Mouse (Mus musculus) thymus, adult 2 months (tissue): ENCODE results near the gene Mical2. TPM values are rescaled to one million over a fixed set of nuclear protein-coding genes. Genes with fewer than 3 reads are reported as not detected.

ENCODE experiments used
- DNase-seq: peaks from one replicate; pipeline ENCODE4 v3.0.0; 2021
- H3K27ac ChIP-seq: fragments of 200-500 bp; 2 replicates; pipeline ENCODE4 v1.5.1; 2012; ENCODE audit warnings: low read length, control low read depth; ENCODE audit not compliant: control insufficient read depth, insufficient read depth
- H3K27me3 ChIP-seq: fragments of 200-500 bp; 2 replicates; pipeline ENCODE4 v1.6.1; 2012; ENCODE audit warnings: mild to moderate bottlenecking, low read length, moderate library complexity, mixed read lengths; ENCODE audit not compliant: control insufficient read depth, insufficient read depth
- H3K36me3 ChIP-seq: fragments of 200-500 bp; 2 replicates; pipeline ENCODE4 v1.6.1; 2012; ENCODE audit warnings: mild to moderate bottlenecking, low read length, moderate library complexity; ENCODE audit not compliant: control insufficient read depth, insufficient read depth
- H3K4me1 ChIP-seq: fragments of 200-500 bp; replicated peaks from 2 replicates; pipeline ENCODE4 v1.6.1; 2012; ENCODE audit warnings: low read length; ENCODE audit not compliant: control insufficient read depth, insufficient read depth
- H3K4me3 ChIP-seq: fragments of 200-500 bp; 2 replicates; pipeline ENCODE4 v1.5.1; 2012; ENCODE audit warnings: mild to moderate bottlenecking, low read length, control low read depth, moderate library complexity; ENCODE audit not compliant: control insufficient read depth, insufficient read depth
- CTCF ChIP-seq: fragments of 200-500 bp; IDR thresholded peaks from 2 replicates; pipeline ENCODE4 v1.5.1; 2012; ENCODE audit warnings: mild to moderate bottlenecking, control low read depth, low read length, moderate library complexity, borderline replicate concordance; ENCODE audit not compliant: control insufficient read depth, poor library complexity, insufficient read depth; ENCODE audit errors: extremely low read depth
- POLR2A ChIP-seq: fragments of 200-500 bp; IDR thresholded peaks from 2 replicates; pipeline ENCODE4 v1.6.1; 2012; ENCODE audit warnings: mild to moderate bottlenecking, low read length, control low read depth, moderate library complexity; ENCODE audit not compliant: control insufficient read depth, poor library complexity, insufficient read depth; ENCODE audit errors: extremely low read depth
- WGBS: fragments of 180-500 bp; shearing (Covaris S2); methylation state at CpG from one replicate; pipeline ENCODE4 v1.1.7; 2018; 5-methylcytosine and 5-hydroxymethylcytosine counted together
- polyA plus RNA-seq: library from polyadenylated mRNA; depleted of rRNA; stranded (reverse); fragments of >200 nt; gene quantifications from 2 replicates; pipeline ENCODE4 v1.2.3, GENCODE M21; 2012

Mical2 gene
- polyA plus RNA-seq, 1 experiment, result 3.5 TPM

- WGBS, result 96% methylated on average over 11 of the region's 11 CpGs
- no peak for TF ChIP-seq POLR2A
- no peak for TF ChIP-seq CTCF
- no peak overlapping the region for H3K27ac ChIP-seq
- no peaks in the 10 kb centered on the region for H3K36me3 ChIP-seq
- H3K4me3 ChIP-seq, result no peak overlapping the region
- no peak for DNase-seq
- no peaks in the 10 kb centered on the region for H3K27me3 ChIP-seq
- no peaks in the 10 kb centered on the region for H3K4me1 ChIP-seq
Observed at GRCm38 (mm10) chr7:112309289-112310016, 83.8 kb downstream of the Mical2 start.

DNA sequence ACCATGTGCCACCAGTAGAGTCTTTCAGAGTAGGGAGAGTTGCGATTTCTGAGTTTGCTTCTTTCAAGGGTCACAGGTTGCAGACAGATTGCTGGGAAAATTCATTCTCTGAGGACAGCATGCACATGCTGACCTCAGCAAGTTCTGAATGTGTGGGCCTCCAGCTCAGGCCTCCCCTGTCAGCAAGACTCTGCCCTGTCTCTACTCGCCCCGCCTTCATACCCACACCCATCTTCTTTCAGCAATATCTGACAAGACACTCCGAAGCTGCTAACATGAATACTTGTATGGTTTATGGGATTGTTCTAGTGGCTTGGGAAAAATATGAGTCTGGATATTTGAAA, 84.3 kb downstream of the Mical2 start:
- H3K27ac ChIP-seq, result no peak overlapping the region
- H3K4me1 ChIP-seq, result no peaks in the 10 kb centered on the region
- no peak overlapping the region for H3K4me3 ChIP-seq
- 95% methylated on average over 4 of the region's 4 CpGs for WGBS
- H3K36me3 ChIP-seq, result no peaks in the 10 kb centered on the region
- TF ChIP-seq CTCF, result no peak
- no peak for TF ChIP-seq POLR2A
- no peaks in the 10 kb centered on the region for H3K27me3 ChIP-seq
- no peak for DNase-seq

- Histone ChIP-seq H3K4me1 (peaks cover 18% of the 10 kb centered on the region), H3K27ac (no peak overlapping the region), H3K36me3 (no peaks in the 10 kb centered on the region), H3K27me3 (no peaks in the 10 kb centered on the region), H3K4me3 (no peak overlapping the region)
- WGBS, result 97% methylated on average over 5 of the region's 5 CpGs
- TF ChIP-seq POLR2A (no peak), CTCF (no peak)
- DNase-seq, result no peak
Observed at GRCm38 (mm10) chr7:112313211-112313610, 87.6 kb downstream of the Mical2 start.

- Histone ChIP-seq H3K27me3 (no peaks in the 10 kb centered on the region), H3K4me1 (peaks cover 20% of the 10 kb centered on the region), H3K4me3 (no peak overlapping the region), H3K27ac (no peak overlapping the region), H3K36me3 (no peaks in the 10 kb centered on the region)
- TF ChIP-seq POLR2A, result no peak
- TF ChIP-seq CTCF, result no peak
- DNase-seq, result no peak
- 75% methylated on average over 5 of the region's 5 CpGs for WGBS
Observed at GRCm38 (mm10) chr7:112313670-112314069, 88.0 kb downstream of the Mical2 start.

GRCm38 (mm10) chr7:112316239-112316638, 90.6 kb downstream of the Mical2 start:
- 40% methylated on average over 1 of the region's 1 CpGs for WGBS
- H3K36me3 ChIP-seq, result no peaks in the 10 kb centered on the region
- no peaks in the 10 kb centered on the region for H3K27me3 ChIP-seq
- no peak for TF ChIP-seq CTCF
- TF ChIP-seq POLR2A, result no peak
- H3K4me3 ChIP-seq, result no peak overlapping the region
- peak overlapping the region; percentile 49 for H3K27ac ChIP-seq
- peaks cover 21% of the 10 kb centered on the region for H3K4me1 ChIP-seq
- DNase-seq, result peak; percentile 66

DNA sequence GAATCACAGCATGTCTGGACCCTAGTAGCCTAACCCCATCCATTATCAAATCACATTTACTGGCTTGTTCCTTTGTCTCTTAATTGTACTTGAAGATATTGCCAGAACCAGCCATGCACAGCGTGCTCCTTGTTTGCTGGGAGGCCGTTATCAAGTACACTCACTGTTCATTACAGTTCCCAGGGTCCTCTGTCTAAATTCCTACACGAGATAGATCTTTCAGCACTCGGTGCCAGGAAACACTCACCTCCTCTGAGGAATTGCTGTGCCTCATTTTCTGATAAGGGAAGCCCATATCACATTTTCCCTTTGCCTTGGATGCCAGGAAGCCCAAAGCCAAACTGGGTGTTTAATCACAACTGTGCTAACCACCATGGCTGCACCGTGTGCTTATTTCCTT, 91.8 kb downstream of the Mical2 start:
- TF ChIP-seq CTCF (no peak), POLR2A (no peak)

GRCm38 (mm10) chr7:112318306-112318705, 92.7 kb downstream of the Mical2 start:
- no peak for DNase-seq
- Histone ChIP-seq H3K4me3 (no peak overlapping the region), H3K27ac (no peak overlapping the region), H3K27me3 (no peaks in the 10 kb centered on the region), H3K4me1 (peaks cover 33% of the 10 kb centered on the region), H3K36me3 (no peaks in the 10 kb centered on the region)
- WGBS, result 73% methylated on average over 11 of the region's 11 CpGs
- no peak for TF ChIP-seq CTCF

More for the DNA sequence above, 91.8 kb downstream of the Mical2 start:
- Histone ChIP-seq H3K36me3 (no peaks in the 10 kb centered on the region), H3K4me1 (peaks cover 32% of the 10 kb centered on the region), H3K4me3 (no peak overlapping the region), H3K27ac (no peak overlapping the region), H3K27me3 (no peaks in the 10 kb centered on the region)
- no peak for DNase-seq
- WGBS, result 91% methylated on average over 5 of the region's 5 CpGs

DNA sequence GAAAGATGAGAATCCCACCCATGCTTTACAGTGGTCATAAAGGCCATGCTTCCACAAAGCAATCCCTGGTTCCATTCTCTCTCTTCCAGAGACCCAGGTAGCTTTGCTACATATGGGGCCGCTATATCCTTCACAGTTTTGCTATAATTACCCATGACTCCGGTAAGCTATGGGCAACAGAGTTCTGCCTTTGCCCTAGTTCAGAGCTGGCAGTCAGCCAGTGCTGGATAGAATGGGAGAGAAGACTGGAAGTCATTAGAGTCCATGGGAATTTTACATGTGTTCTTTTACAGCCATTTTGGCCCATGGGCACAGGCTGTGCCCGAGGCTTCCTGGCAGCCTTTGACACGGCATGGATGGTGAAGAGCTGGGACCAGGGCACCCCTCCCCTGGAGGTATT, 93.8 kb downstream of the Mical2 start:
- 94% methylated on average over 4 of the region's 4 CpGs for WGBS

More for the DNA sequence above, 93.8 kb downstream of the Mical2 start:
- Histone ChIP-seq H3K4me3 (no peak overlapping the region), H3K4me1 (peaks cover 33% of the 10 kb centered on the region), H3K36me3 (no peaks in the 10 kb centered on the region), H3K27ac (no peak overlapping the region), H3K27me3 (no peaks in the 10 kb centered on the region)
- no peak for DNase-seq
- TF ChIP-seq POLR2A (no peak), CTCF (no peak)
